Mouse (Mus musculus): ENCODE measurements around the gene Cd4. TPM values are rescaled to one million over a fixed set of nuclear protein-coding genes. Genes with fewer than 3 reads are reported as not detected.

Gene Cd4
- total and polyA plus RNA-seq, 3 experiments, result 0.26 to 1.6 (median 0.34) TPM

- TF ChIP-seq SMC3 (IDR thresholded peaks at IDR 0.05; ENCODE audit: low read depth, low read length) (no peak), ZNF384 (IDR thresholded peaks at IDR 0.05; ENCODE audit: low read depth, low read length) (no peak), HCFC1 (IDR thresholded peaks at IDR 0.05; ENCODE audit: low read depth, low read length) (no peak), ELF1 (IDR thresholded peaks at IDR 0.05; ENCODE audit: low read depth, low read length) (no peak), CTCF (conservative IDR thresholded peaks at IDR 0.05 in 1 of 2, IDR thresholded peaks at IDR 0.05 in 1 of 2; ENCODE audit: low read depth in 2 of 2, low read length in 2 of 2) (no peak), ETS1 (conservative IDR thresholded peaks at IDR 0.05; ENCODE audit: low read depth, low read length) (no peak), ZMIZ1 (IDR thresholded peaks at IDR 0.05; ENCODE audit: low read depth, low read length) (no peak)
- Histone ChIP-seq H3K27ac (ENCODE audit: insufficient read depth, low read depth) (no peak overlapping the region), H3K4me3 (replicated peaks in 1 of 3; ENCODE audit: low read depth in 2 of 3, low read length in 2 of 3, poor library complexity in 1 of 3) (no peak overlapping the region), H3K9ac (ENCODE audit: insufficient read depth, low read depth) (no peak overlapping the region), H3K36me3 (replicated peaks in 1 of 2; ENCODE audit: control insufficient read depth in 1 of 2, insufficient read depth in 1 of 2, low read length in 1 of 2) (peaks cover 69 to 84% of the 10 kb centered on the region in 2 experiments), H3K4me2 (ENCODE audit: insufficient read depth, low read depth, poor library complexity, severe bottlenecking) (no peak overlapping the region), H3K79me2 (replicated peaks; ENCODE audit: control insufficient read depth, extremely low read depth, insufficient read depth, poor library complexity, severe bottlenecking) (peaks cover 18% of the 10 kb centered on the region), H3K9me3 (replicated peaks; ENCODE audit: low read length) (no peaks in the 10 kb centered on the region), H3K4me1 (ENCODE audit: control insufficient read depth in 1 of 2, insufficient read depth in 2 of 2) (peaks cover 5 to 15% of the 10 kb centered on the region in 2 experiments), H3K27me3 (replicated peaks) (no peaks in the 10 kb centered on the region)
- dilution Hi-C loops (cut with MboI; ENCODE audit: extremely low pct_ligation_motif_present, extremely low pct_unique_long_range_greater_than_20kb, low sequenced_read_pairs), result no loop called here
- in situ Hi-C loops (cut with MboI; ENCODE audit: low pct_ligation_motif_present, low pct_unique_long_range_greater_than_20kb, low sequenced_read_pairs), result no loop called here
- no peak for DNase-seq (ENCODE audit: extremely low read depth)
These were observed 70.9 kb downstream of the Cd4 start for GRCm38 (mm10) chr6:124817125-124817524.

GRCm38 (mm10) chr6:124816611-124817010, 71.4 kb downstream of the Cd4 start:
- no peaks in the 10 kb centered on the region for H3K9me3 ChIP-seq (replicated peaks; ENCODE audit: low read length)
- H3K4me1 ChIP-seq (ENCODE audit: control insufficient read depth in 1 of 2, insufficient read depth in 2 of 2), result peaks cover 5 to 20% of the 10 kb centered on the region in 2 experiments
- H3K36me3 ChIP-seq (replicated peaks in 1 of 2; ENCODE audit: control insufficient read depth in 1 of 2, insufficient read depth in 1 of 2, low read length in 1 of 2), result peaks cover 69 to 84% of the 10 kb centered on the region in 2 experiments
- H3K27ac ChIP-seq (ENCODE audit: insufficient read depth, low read depth), result no peak overlapping the region
- no peak for TF ChIP-seq ZC3H11A (IDR thresholded peaks at IDR 0.05; ENCODE audit: low read depth, low read length)
- no peak for TF ChIP-seq CTCF (conservative IDR thresholded peaks at IDR 0.05 in 1 of 2, IDR thresholded peaks at IDR 0.05 in 1 of 2; ENCODE audit: low read depth in 2 of 2, low read length in 2 of 2)
- H3K27me3 ChIP-seq (replicated peaks), result no peaks in the 10 kb centered on the region
- no peak overlapping the region for H3K4me2 ChIP-seq (ENCODE audit: insufficient read depth, low read depth, poor library complexity, severe bottlenecking)
- no peak overlapping the region for H3K4me3 ChIP-seq (replicated peaks in 1 of 3; ENCODE audit: low read depth in 2 of 3, low read length in 2 of 3, poor library complexity in 1 of 3)
- H3K9ac ChIP-seq (ENCODE audit: insufficient read depth, low read depth), result no peak overlapping the region
- no peak for DNase-seq (ENCODE audit: extremely low read depth)
- H3K79me2 ChIP-seq (replicated peaks; ENCODE audit: control insufficient read depth, extremely low read depth, insufficient read depth, poor library complexity, severe bottlenecking), result peaks cover 22% of the 10 kb centered on the region
- dilution Hi-C loops (cut with MboI; ENCODE audit: extremely low pct_ligation_motif_present, extremely low pct_unique_long_range_greater_than_20kb, low sequenced_read_pairs), result no loop called here
- in situ Hi-C loops (cut with MboI; ENCODE audit: low pct_ligation_motif_present, low pct_unique_long_range_greater_than_20kb, low sequenced_read_pairs), result no loop called here

GRCm38 (mm10) chr6:124814858-124815774, 72.9 kb downstream of the Cd4 start:
- Histone ChIP-seq H3K4me3 (replicated peaks in 1 of 3; ENCODE audit: low read depth in 2 of 3, low read length in 2 of 3, poor library complexity in 1 of 3) (no peak overlapping the region), H3K4me1 (ENCODE audit: control insufficient read depth in 1 of 2, insufficient read depth in 2 of 2) (peaks cover 5 to 27% of the 10 kb centered on the region in 2 experiments), H3K9ac (ENCODE audit: insufficient read depth, low read depth) (no peak overlapping the region), H3K79me2 (replicated peaks; ENCODE audit: control insufficient read depth, extremely low read depth, insufficient read depth, poor library complexity, severe bottlenecking) (peaks cover 23% of the 10 kb centered on the region), H3K27ac (ENCODE audit: insufficient read depth, low read depth) (no peak overlapping the region), H3K9me3 (replicated peaks; ENCODE audit: low read length) (no peaks in the 10 kb centered on the region), H3K27me3 (replicated peaks) (no peaks in the 10 kb centered on the region), H3K36me3 (replicated peaks in 1 of 2; ENCODE audit: control insufficient read depth in 1 of 2, insufficient read depth in 1 of 2, low read length in 1 of 2) (peaks cover 69 to 81% of the 10 kb centered on the region in 2 experiments), H3K4me2 (ENCODE audit: insufficient read depth, low read depth, poor library complexity, severe bottlenecking) (no peak overlapping the region)
- no peak for DNase-seq (ENCODE audit: extremely low read depth)
- dilution Hi-C loops (cut with MboI; ENCODE audit: extremely low pct_ligation_motif_present, extremely low pct_unique_long_range_greater_than_20kb, low sequenced_read_pairs) (no loop called here), in situ Hi-C loops (cut with MboI; ENCODE audit: low pct_ligation_motif_present, low pct_unique_long_range_greater_than_20kb, low sequenced_read_pairs) (no loop called here)
- TF ChIP-seq MAZ (IDR thresholded peaks at IDR 0.05; ENCODE audit: low read depth, low read length), result no peak
- TF ChIP-seq MEF2A (IDR thresholded peaks at IDR 0.05; ENCODE audit: borderline replicate concordance, low read depth, low read length), result no peak
- no peak for TF ChIP-seq USF1 (IDR thresholded peaks at IDR 0.05; ENCODE audit: low read depth, low read length)
- TF ChIP-seq TCF12 (IDR thresholded peaks at IDR 0.05; ENCODE audit: low read depth, low read length), result no peak
- TF ChIP-seq ELF1 (IDR thresholded peaks at IDR 0.05; ENCODE audit: low read depth, low read length), result no peak
- no peak for TF ChIP-seq JUN (IDR thresholded peaks at IDR 0.05; ENCODE audit: insufficient read depth, low read depth, low read length)
- no peak for TF ChIP-seq NRF1 (IDR thresholded peaks at IDR 0.05; ENCODE audit: low read depth, low read length)
- no peak for TF ChIP-seq SIN3A (IDR thresholded peaks at IDR 0.05; ENCODE audit: low read length)
- no peak for TF ChIP-seq RCOR1 (conservative IDR thresholded peaks at IDR 0.05; ENCODE audit: low read depth, low read length)
- TF ChIP-seq BHLHE40 (IDR thresholded peaks at IDR 0.05; ENCODE audit: low read depth, low read length), result no peak
- no peak for TF ChIP-seq POLR2AphosphoS2 (IDR thresholded peaks at IDR 0.05; ENCODE audit: low read depth, low read length)
- no peak for TF ChIP-seq ZC3H11A (IDR thresholded peaks at IDR 0.05; ENCODE audit: low read depth, low read length)
- TF ChIP-seq USF2 (conservative IDR thresholded peaks at IDR 0.05; ENCODE audit: low read depth, low read length), result no peak
- no peak for TF ChIP-seq PAX5 (IDR thresholded peaks at IDR 0.05; ENCODE audit: low read length)
- TF ChIP-seq SMC3 (IDR thresholded peaks at IDR 0.05; ENCODE audit: low read depth, low read length), result no peak
- no peak for TF ChIP-seq MAX (IDR thresholded peaks at IDR 0.05; ENCODE audit: low read length)
- no peak for TF ChIP-seq UBTF (IDR thresholded peaks at IDR 0.05; ENCODE audit: low read depth, low read length)
- TF ChIP-seq EP300 (IDR thresholded peaks at IDR 0.05; ENCODE audit: low read length), result no peak
